Mouse (Mus musculus): ENCODE measurements around the gene Cdadc1. TPM values are rescaled to one million over a fixed set of nuclear protein-coding genes. Genes with fewer than 3 reads are reported as not detected.

The Cdadc1 gene
- total RNA-seq, 2 experiments from 2014 or later, result 42.0 to 49.1 TPM

DNA sequence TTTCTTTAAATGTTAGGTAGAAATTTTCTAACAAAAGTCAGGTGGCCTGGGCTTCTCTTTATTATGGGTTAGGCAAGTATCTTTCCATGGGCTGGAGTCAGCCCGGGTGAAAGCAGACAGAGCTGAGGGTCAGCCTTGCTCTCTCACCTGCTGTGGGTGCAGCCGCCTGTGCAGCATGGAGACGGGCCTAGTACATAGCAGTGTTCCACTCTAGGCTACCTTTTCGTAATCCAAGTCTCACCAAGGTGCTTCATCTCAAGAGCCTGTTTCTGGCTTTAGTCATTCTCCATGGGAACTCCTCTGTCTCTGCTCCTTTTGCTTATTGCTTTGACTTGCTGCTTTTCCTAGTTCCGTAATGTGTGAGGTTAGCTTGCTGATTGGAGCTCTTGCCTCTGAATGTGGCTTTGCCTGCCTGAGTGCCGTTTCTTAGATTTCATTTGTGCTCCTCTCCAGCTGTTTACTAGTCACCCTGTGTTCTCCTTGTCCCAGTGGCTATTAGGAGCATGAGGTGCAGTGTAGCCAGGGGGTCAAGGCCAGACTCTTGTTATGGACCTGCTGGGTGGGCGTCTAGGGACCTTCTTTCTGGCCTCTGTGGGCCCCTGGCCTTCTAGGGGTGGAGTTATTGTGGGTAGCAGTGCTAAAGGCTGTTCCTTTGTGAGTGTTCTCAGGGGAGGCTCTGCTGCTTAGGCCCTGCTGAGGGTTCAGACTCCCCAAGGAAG is 51.4 kb downstream of the Cdadc1 start:
- no peak for DNase-seq (ENCODE audit: low spot score in 2 of 2)

DNA sequence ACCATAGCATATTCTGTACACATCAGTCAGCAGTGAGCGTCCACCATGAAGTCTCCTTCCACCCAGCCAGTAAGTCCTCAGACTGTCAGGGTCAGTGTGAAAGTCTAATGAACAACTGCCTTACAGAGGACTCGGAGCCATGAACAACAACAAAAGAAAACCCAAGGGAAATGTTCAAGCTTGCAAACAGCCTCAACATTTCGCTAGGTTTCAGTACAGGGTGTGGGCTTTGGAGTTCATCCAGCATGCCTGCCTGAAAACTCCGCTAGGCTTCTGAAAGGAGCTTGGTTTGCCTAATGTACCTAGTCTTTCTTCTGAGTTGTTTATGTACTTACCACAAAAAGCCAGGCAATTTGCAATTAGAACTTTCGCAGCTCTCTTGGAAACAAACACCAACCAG is 53.8 kb downstream of the Cdadc1 start:
- DNase-seq (ENCODE audit: low spot score in 2 of 2), result no peak

- no peak for DNase-seq (ENCODE audit: low spot score in 2 of 2)
These were observed 54.5 kb downstream of the Cdadc1 start for GRCm38 (mm10) chr14:59543158-59543826.

- no peak for DNase-seq (ENCODE audit: low spot score in 2 of 2)
These were observed 57.0 kb downstream of the Cdadc1 start for GRCm38 (mm10) chr14:59540761-59541160.

GRCm38 (mm10) chr14:59540230-59540629 is 57.5 kb downstream of the Cdadc1 start:
- no peak for DNase-seq (ENCODE audit: low spot score in 2 of 2)

- DNase-seq (ENCODE audit: low spot score in 2 of 2), result no peak
These were observed 59.8 kb downstream of the Cdadc1 start for GRCm38 (mm10) chr14:59537829-59538432.

GRCm38 (mm10) chr14:59533908-59534307 is 63.9 kb downstream of the Cdadc1 start:
- no peak for DNase-seq (ENCODE audit: low spot score in 2 of 2)

GRCm38 (mm10) chr14:59532986-59533385 is 64.8 kb downstream of the Cdadc1 start:
- DNase-seq (ENCODE audit: low spot score in 2 of 2), result no peak

- DNase-seq (ENCODE audit: low spot score in 2 of 2), result no peak
These were observed 67.0 kb downstream of the Cdadc1 start for GRCm38 (mm10) chr14:59530801-59531200.

DNA sequence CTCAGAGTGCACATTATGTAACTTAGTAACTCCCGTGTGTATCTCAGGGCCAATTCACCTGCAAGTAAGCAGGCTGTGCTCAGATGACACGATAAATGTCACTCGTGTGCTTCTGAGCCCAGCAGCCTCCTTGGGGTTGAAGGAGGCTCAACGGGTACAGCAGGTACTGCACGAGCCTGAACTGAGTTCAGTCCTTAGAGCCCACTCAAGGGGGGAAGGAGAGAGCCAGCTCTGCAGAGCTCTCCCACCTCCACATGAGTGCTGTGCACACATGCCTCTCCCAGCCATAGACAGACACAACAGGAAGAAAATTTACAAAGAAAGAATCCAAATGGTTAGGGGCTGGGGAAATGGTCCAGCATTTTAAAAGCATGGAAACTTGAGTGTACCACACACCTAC is 71.9 kb downstream of the Cdadc1 start:
- no peak for DNase-seq (ENCODE audit: low spot score in 2 of 2)

DNA sequence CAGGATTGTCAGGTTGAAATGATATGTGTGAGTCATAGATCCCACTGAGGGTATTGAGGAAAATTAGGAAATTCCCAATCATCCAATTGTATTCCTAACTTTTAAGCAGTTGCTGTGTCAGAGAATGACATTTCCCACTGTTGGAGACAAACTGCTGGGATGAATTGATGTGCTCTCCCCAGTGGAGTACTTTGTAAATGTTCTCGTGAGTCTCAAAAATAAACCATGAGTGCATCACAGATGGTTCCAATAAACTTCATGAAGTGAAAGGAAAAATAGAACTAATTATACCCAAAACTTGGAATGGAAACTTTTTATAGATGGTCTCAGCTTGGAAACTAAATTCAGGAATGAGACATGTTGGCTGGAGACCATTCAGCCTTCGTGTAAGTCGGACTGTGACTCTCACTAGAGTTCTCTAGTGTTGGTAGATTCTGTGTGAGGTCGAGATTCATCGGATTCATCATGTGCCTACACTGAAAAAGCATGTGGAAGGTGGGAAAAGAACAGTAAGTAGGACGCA is 83.8 kb downstream of the Cdadc1 start:
- no peak for DNase-seq (ENCODE audit: low spot score in 2 of 2)

Other genes starting within 250 kb of the Cdadc1 start
- gene Phf11d, start 232.5 kb downstream of the Cdadc1 start, total RNA-seq (2021), result under 1 TPM; 0.27 to 0.33 TPM
- gene Phf11c, start 202.6 kb downstream of the Cdadc1 start, total RNA-seq (2021), result under 1 TPM; 0.55 to 0.60 TPM
- 1 to 10 TPM; 5.6 to 6.3 TPM for gene Setdb2, start 157.1 kb downstream of the Cdadc1 start, total RNA-seq (2021)
- gene Cab39l, start 157.0 kb downstream of the Cdadc1 start, total RNA-seq (2021), result 10 to 100 TPM; 17.3 to 25.8 TPM
- 1 to 10 TPM; 4.1 to 4.3 TPM for gene Shisa2, start 27.3 kb upstream of the Cdadc1 start, total RNA-seq (2021)